In genomic region chr3:90513796-90514590, GRCm38 (mm10) we compare ENCODE assay signal across 8 mouse cellular contexts. TPM values are rescaled to one million over a fixed set of nuclear protein-coding genes. Genes with fewer than 3 reads are reported as not detected.
DNase-seq lines count a peak whose midpoint lies in the region; ATAC-seq lines count a peak whose summit lies in the region.

Gene S100a1, minus strand, starts transcription at chr3:90514392.
Gene S100a13, plus strand, starts transcription at chr3:90514435.

- H3K4me3 ChIP-seq in embryonic facial prominence, embryonic 15.5 days (replicated peaks), result peak within 1 kb of the TSS; percentile 48
- H3K4me3 ChIP-seq in heart, embryonic 13.5 days, result peak within 1 kb of the TSS; percentile 63
- H3K4me3 ChIP-seq in kidney, embryonic 16.5 days (ENCODE audit: low read length), result peak within 1 kb of the TSS; percentile 57
- H3K4me3 ChIP-seq in liver, embryonic 12.5 days, result peak within 1 kb of the TSS; percentile 61

- ATAC-seq in embryonic facial prominence, embryonic 15.5 days (ENCODE audit: insufficient number of reproducible peaks, low FRiP score, low TSS enrichment, low read depth), result peak; percentile 49
- ATAC-seq in heart, embryonic 13.5 days (ENCODE audit: extremely low read depth, insufficient number of reproducible peaks, low FRiP score, low TSS enrichment), result peak; percentile 33
- ATAC-seq in kidney, embryonic 16.5 days (ENCODE audit: low FRiP score, low TSS enrichment), result peak; percentile 60
- ATAC-seq in liver, embryonic 12.5 days, result peak; percentile 51

- 5% methylated on average over 25 of the region's 25 CpGs for WGBS in embryonic facial prominence, embryonic 15.5 days
- WGBS in heart, embryonic 13.5 days, result 3% methylated on average over 25 of the region's 25 CpGs
- 3% methylated on average over 25 of the region's 25 CpGs for WGBS in kidney, embryonic 16.5 days
- WGBS in liver, embryonic 12.5 days (ENCODE audit: insufficient replicate concordance), result 3% methylated on average over 25 of the region's 25 CpGs

- H3K36me3 ChIP-seq in embryonic facial prominence, embryonic 15.5 days, result no peaks in the 10 kb centered on the region
- peaks cover 11% of the 10 kb centered on the region for H3K36me3 ChIP-seq in heart, embryonic 13.5 days
- H3K36me3 ChIP-seq in kidney, embryonic 16.5 days (ENCODE audit: insufficient read depth, low read length), result 0 out of 2 replicates have a peak, but pooled peaks cover 6% of the 10 kb centered on the region
- H3K36me3 ChIP-seq in liver, embryonic 12.5 days, result peaks cover 5% of the 10 kb centered on the region; the same call in 1 of the 2 replicates

- H3K4me2 ChIP-seq in embryonic facial prominence, embryonic 15.5 days (replicated peaks), result peak within 1 kb of the TSS; percentile 88
- H3K4me2 ChIP-seq in heart, embryonic 13.5 days, result peak within 1 kb of the TSS; percentile 96
- H3K4me2 ChIP-seq in kidney, embryonic 16.5 days (replicated peaks; ENCODE audit: low read depth, low read length), result peak within 1 kb of the TSS; percentile 88
- peak within 1 kb of the TSS; percentile 95 for H3K4me2 ChIP-seq in liver, embryonic 12.5 days

- DNase-seq in CD4-positive, CD25-positive, alpha-beta regulatory T cell, adult 2 months (ENCODE audit: low read depth, low spot score), result peak; percentile 43
- peak; percentile 89 for DNase-seq in adipocyte (ENCODE audit: low spot score)
- DNase-seq in naive thymus-derived CD4-positive, alpha-beta T cell, adult 2 months (ENCODE audit: low read depth), result peak; percentile 47
- DNase-seq in thymus, postnatal 4 days, result peak; percentile 41

- H3K27ac ChIP-seq in embryonic facial prominence, embryonic 15.5 days (replicated peaks), result peak within 1 kb of the TSS; percentile 71
- peak within 1 kb of the TSS; percentile 79 for H3K27ac ChIP-seq in heart, embryonic 13.5 days (replicated peaks)
- peak within 1 kb of the TSS; percentile 59 for H3K27ac ChIP-seq in kidney, embryonic 16.5 days (ENCODE audit: low read length)
- peak within 1 kb of the TSS; percentile 17; the same call in 1 of the 2 replicates for H3K27ac ChIP-seq in liver, embryonic 12.5 days

- H3K9me3 ChIP-seq in embryonic facial prominence, embryonic 15.5 days (replicated peaks), result no peaks in the 10 kb centered on the region
- no peaks in the 10 kb centered on the region for H3K9me3 ChIP-seq in heart, embryonic 13.5 days
- no peaks in the 10 kb centered on the region for H3K9me3 ChIP-seq in kidney, embryonic 16.5 days (ENCODE audit: low read length)
- H3K9me3 ChIP-seq in liver, embryonic 12.5 days (replicated peaks), result no peaks in the 10 kb centered on the region

- peaks cover 24% of the 10 kb centered on the region for H3K4me1 ChIP-seq in embryonic facial prominence, embryonic 15.5 days
- H3K4me1 ChIP-seq in heart, embryonic 13.5 days, result peaks cover 27% of the 10 kb centered on the region
- peaks cover 22% of the 10 kb centered on the region for H3K4me1 ChIP-seq in kidney, embryonic 16.5 days (ENCODE audit: insufficient read depth, low read length)
- peaks cover 34% of the 10 kb centered on the region for H3K4me1 ChIP-seq in liver, embryonic 12.5 days

- no peaks in the 10 kb centered on the region for H3K27me3 ChIP-seq in embryonic facial prominence, embryonic 15.5 days
- 0 out of 2 replicates have a peak, but pooled peaks cover 9% of the 10 kb centered on the region for H3K27me3 ChIP-seq in heart, embryonic 13.5 days (replicated peaks)
- H3K27me3 ChIP-seq in kidney, embryonic 16.5 days (ENCODE audit: insufficient read depth, low read length), result no peaks in the 10 kb centered on the region
- H3K27me3 ChIP-seq in liver, embryonic 12.5 days (replicated peaks), result peaks cover 23% of the 10 kb centered on the region

- peak within 1 kb of the TSS; percentile 21 for H3K9ac ChIP-seq in embryonic facial prominence, embryonic 15.5 days
- H3K9ac ChIP-seq in heart, embryonic 13.5 days, result peak within 1 kb of the TSS; percentile 82
- peak within 1 kb of the TSS; percentile 70 for H3K9ac ChIP-seq in kidney, embryonic 16.5 days (replicated peaks; ENCODE audit: low read length)
- peak within 1 kb of the TSS; percentile 68 for H3K9ac ChIP-seq in liver, embryonic 12.5 days

RNA-seq across cellular contexts. Expression of gene S100a1, which starts in this region (rescaled TPM):
- polyA plus RNA-seq in embryonic facial prominence, embryonic 15.5 days (2015; fragmentation: Nextera tagmentation; extraction: Ambion mirVana), result 52.3 and 63.7 TPM in 2 replicates
- 203 and 220 TPM in 2 replicates for polyA plus RNA-seq in heart, embryonic 13.5 days (2015; fragmentation: Nextera tagmentation; extraction: Ambion mirVana)
- 116 and 122 TPM in 2 replicates for polyA plus RNA-seq in kidney, embryonic 16.5 days (2015; fragmentation: Nextera tagmentation; extraction: Ambion mirVana)
- 13.2 and 15.0 TPM in 2 replicates for polyA plus RNA-seq in liver, embryonic 12.5 days (2016; fragmentation: Nextera tagmentation; extraction: Ambion mirVana)

RNA-seq across cellular contexts. Expression of gene S100a13, which starts in this region (rescaled TPM):
- polyA plus RNA-seq in embryonic facial prominence, embryonic 15.5 days (2015; fragmentation: Nextera tagmentation; extraction: Ambion mirVana), result 45.9 and 51.8 TPM in 2 replicates
- polyA plus RNA-seq in heart, embryonic 13.5 days (2015; fragmentation: Nextera tagmentation; extraction: Ambion mirVana), result 70.4 and 73.4 TPM in 2 replicates
- polyA plus RNA-seq in kidney, embryonic 16.5 days (2015; fragmentation: Nextera tagmentation; extraction: Ambion mirVana), result 43.4 and 45.8 TPM in 2 replicates
- polyA plus RNA-seq in liver, embryonic 12.5 days (2016; fragmentation: Nextera tagmentation; extraction: Ambion mirVana), result 18.4 and 20.4 TPM in 2 replicates

Comparison
In these comparisons a context has a peak if more than half of its experiments do, and no peak if none do; other contexts are left out.
1. Peak in every context shown above with its lines: DNase-seq, ATAC-seq, H3K4me3 ChIP-seq and H3K27ac ChIP-seq.
2. H3K27ac ChIP-seq: peak in every context shown above with its lines; median percentile 79 in heart, embryonic 13.5 days; 71 in embryonic facial prominence, embryonic 15.5 days; 59 in kidney, embryonic 16.5 days; 17 in liver, embryonic 12.5 days.
3. H3K9ac ChIP-seq: peak in every context shown above with its lines; median percentile 82 in heart, embryonic 13.5 days; 70 in kidney, embryonic 16.5 days; 68 in liver, embryonic 12.5 days; 21 in embryonic facial prominence, embryonic 15.5 days.